Comparison of ENCODE assay signal across 14 mouse cellular contexts in the genomic region with DNA sequence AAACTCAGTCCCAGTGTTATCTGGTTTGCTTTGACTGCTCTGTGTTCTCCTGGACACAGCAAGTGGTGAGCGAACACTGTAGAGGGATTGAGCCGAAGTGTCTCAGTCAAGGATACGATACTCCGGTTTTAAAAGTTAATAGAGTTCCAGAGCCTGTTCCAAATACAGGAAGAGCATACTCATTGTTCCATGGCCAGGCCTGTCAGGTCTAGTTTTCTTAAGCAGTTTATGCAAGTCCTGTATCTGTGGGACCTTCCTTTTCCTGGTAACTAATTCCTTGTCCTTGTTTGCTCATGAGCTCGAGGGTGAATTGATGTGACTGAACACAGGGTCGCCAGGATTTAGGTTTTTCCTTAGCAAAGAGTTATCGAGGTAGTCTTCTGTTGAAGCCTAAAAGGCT. TPM values are rescaled to one million over a fixed set of nuclear protein-coding genes. Genes with fewer than 3 reads are reported as not detected.
DNase-seq lines count a peak whose midpoint lies in the region; ATAC-seq and TF ChIP-seq lines count a peak whose summit lies in the region.
"Had no signal": no experiment of that assay in that cellular context is flagged by ENCODE, and none has a peak within 500 bp of the region (broad histone marks: within the 10 kb centered on the region; RNA-seq: fewer than 3 reads in every experiment).

No protein-coding gene starts in this region.

- WGBS in kidney, embryonic 15.5 days, result 66% methylated on average over 7 of the region's 7 CpGs

- no peak overlapping the region for H3K9ac ChIP-seq in kidney, embryonic 15.5 days
- H3K9ac ChIP-seq: limb, embryonic 12.5 days had no signal

- 0 out of 2 replicates have a peak overlapping the region, but pooled peaks have one; percentile 8 for H3K27ac ChIP-seq in gastrocnemius, adult 2 months
- peak overlapping the region; percentile 23 for H3K27ac ChIP-seq in kidney, embryonic 15.5 days
- H3K27ac ChIP-seq: forebrain, embryonic 10.5 days; limb, embryonic 12.5 days had no signal

- DNase-seq in gastrocnemius, adult 2 months, result no peak
- DNase-seq in gastrocnemius, postnatal 14 days, result no peak
- DNase-seq in kidney, adult 11 months, result peak; percentile 36
- DNase-seq in kidney, postnatal 4 days, result no peak
- no peak for DNase-seq in left cerebral cortex, postnatal 4 days
- no peak for DNase-seq in layer of hippocampus, adult 8-10 months (ENCODE audit: low spot score in 2 of 2)
- DNase-seq: cerebellum, adult 9-11 months; lung, postnatal 10 days had no signal

- no peak overlapping the region for H3K4me3 ChIP-seq in gastrocnemius, adult 2 months
- peak overlapping the region; percentile 70 for H3K4me3 ChIP-seq in E14TG2a.4 (replicated peaks; ENCODE audit: low read length)
- H3K4me3 ChIP-seq in kidney, embryonic 15.5 days (replicated peaks), result no peak overlapping the region
- H3K4me3 ChIP-seq: forebrain, embryonic 10.5 days; limb, embryonic 12.5 days had no signal

- intact Hi-C loops in gastrocnemius, adult 2 months (cut with DNase I), result no loop called here
- intact Hi-C loops in gastrocnemius, postnatal 14 days (cut with DNase I; ENCODE audit: low total_unique reads), result no loop called here
- intact Hi-C loops in left cerebral cortex, postnatal 4 days (cut with DNase I), result no loop called here

- no peak for ATAC-seq in kidney, embryonic 15.5 days (replicated peaks; ENCODE audit: low FRiP score)

- peaks cover 74% of the 10 kb centered on the region for H3K4me1 ChIP-seq in E14TG2a.4 (replicated peaks; ENCODE audit: low read depth, low read length)
- H3K4me1 ChIP-seq in kidney, embryonic 15.5 days, result peaks cover 17% of the 10 kb centered on the region

- H3K4me2 ChIP-seq in kidney, embryonic 15.5 days, result no peak overlapping the region
- H3K4me2 ChIP-seq: limb, embryonic 12.5 days; midbrain, embryonic 11.5 days had no signal

- no peaks in the 10 kb centered on the region for H3K9me3 ChIP-seq in E14TG2a.4 (ENCODE audit: low read length)
- no peaks in the 10 kb centered on the region for H3K9me3 ChIP-seq in kidney, embryonic 15.5 days (replicated peaks)
- H3K9me3 ChIP-seq: forebrain, embryonic 10.5 days; G1E; limb, embryonic 12.5 days had no signal

- H3K27me3 ChIP-seq in E14TG2a.4 (ENCODE audit: insufficient read depth, low read length), result no peaks in the 10 kb centered on the region
- no peaks in the 10 kb centered on the region for H3K27me3 ChIP-seq in kidney, embryonic 15.5 days
- H3K27me3 ChIP-seq: limb, embryonic 12.5 days had no signal

- no peak for TF ChIP-seq CTCF in gastrocnemius, adult 2 months (IDR thresholded peaks at IDR 0.05)
- no peak for TF ChIP-seq CTCF in E14TG2a.4 (conservative IDR thresholded peaks at IDR 0.05; ENCODE audit: low read length)

- H3K36me3 ChIP-seq in E14TG2a.4 (ENCODE audit: insufficient read depth, low read length), result peaks cover 8% of the 10 kb centered on the region; the same call in 1 of the 2 replicates
- no peaks in the 10 kb centered on the region for H3K36me3 ChIP-seq in kidney, embryonic 15.5 days
- H3K36me3 ChIP-seq: forebrain, embryonic 10.5 days; G1E; limb, embryonic 12.5 days had no signal

RNA-seq across cellular contexts. Expression of a gene that starts 19.4 kb away (rescaled TPM):
- total RNA-seq in gastrocnemius, adult 2 months (2021), result 1 to 10 TPM; 6.6 to 7.6 TPM
- 10 to 100 TPM; 12.7 to 13.8 TPM for total RNA-seq in gastrocnemius, postnatal 14 days (2021)
- 8.4 and 8.6 TPM in 2 replicates for polyA plus RNA-seq in kidney, embryonic 15.5 days (2015; fragmentation: Nextera tagmentation; extraction: Ambion mirVana)
- total RNA-seq in left cerebral cortex, postnatal 4 days (2021), result 100 to 1,000 TPM; 197 to 209 TPM
- 100 to 1,000 TPM; 213 to 272 (median 226) TPM for total RNA-seq in layer of hippocampus, adult 8-10 months (2022)

Comparison
In these comparisons a context has a peak if more than half of its experiments do, and no peak if none do; other contexts are left out.
1. RNA of a gene that starts 19.4 kb away (total RNA-seq): 213 to 272 TPM in layer of hippocampus, adult 8-10 months and 197 to 209 TPM in left cerebral cortex, postnatal 4 days; 12.7 to 13.8 TPM in gastrocnemius, postnatal 14 days and 6.6 to 7.6 TPM in gastrocnemius, adult 2 months; every median in the first group is over 10 times any median in the second.